ENCODE assay signal across 8 mouse cellular contexts in the genomic region with DNA sequence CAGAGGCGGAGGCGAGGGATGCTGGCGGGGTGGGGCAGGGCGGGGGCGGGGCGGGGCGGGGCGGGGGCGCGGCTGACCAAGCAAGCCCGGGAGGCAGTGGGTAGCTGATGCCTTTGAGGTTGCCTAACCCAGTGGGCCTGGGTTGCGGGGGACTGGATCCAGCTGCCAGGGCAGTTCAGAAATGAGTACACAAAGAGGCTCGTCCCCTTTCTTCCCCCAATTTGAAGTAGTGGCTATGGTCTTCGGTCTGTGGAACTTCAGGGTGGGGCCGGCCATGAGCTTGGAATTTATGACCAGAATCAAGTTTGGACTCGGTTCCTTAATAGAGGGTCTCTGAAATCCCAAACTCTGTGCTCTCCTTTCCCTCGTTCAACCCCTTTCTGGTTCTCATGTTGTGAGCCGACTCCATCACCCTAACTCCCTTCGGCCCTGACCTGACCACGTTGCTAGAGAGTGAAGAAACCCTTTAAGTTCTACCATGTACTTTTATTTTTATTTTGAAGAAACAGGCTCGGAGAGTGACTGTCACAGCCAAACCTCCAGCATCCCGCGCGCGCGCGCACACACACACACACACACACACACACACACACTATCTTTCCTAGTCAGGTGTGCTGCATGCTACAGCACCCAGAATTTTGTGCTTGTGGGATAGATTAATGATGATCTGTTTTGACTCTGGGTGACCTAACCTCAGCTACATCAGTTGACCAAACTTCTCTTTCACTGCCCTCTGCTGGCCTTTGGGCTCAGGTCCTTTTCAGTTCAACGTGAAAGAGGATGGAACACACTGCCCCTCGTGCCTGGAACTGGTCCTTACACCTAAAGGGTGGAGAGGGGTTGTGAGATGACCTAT. TPM values are rescaled to one million over a fixed set of nuclear protein-coding genes. Genes with fewer than 3 reads are reported as not detected.
A peak's percentile ranks its signal among the peaks of the same experiment; 100 is the strongest.
DNase-seq lines count a peak whose midpoint lies in the region; ATAC-seq and TF ChIP-seq lines count a peak whose summit lies in the region.

No protein-coding gene starts in this region.

- peak overlapping the region; percentile 59 for H3K4me2 ChIP-seq in forebrain, embryonic 15.5 days (replicated peaks)
- peak overlapping the region; percentile 82 for H3K4me2 ChIP-seq in lung, embryonic 15.5 days

- no peaks in the 10 kb centered on the region for H3K27me3 ChIP-seq in G1E (ENCODE audit: insufficient read depth, low read length)
- no peaks in the 10 kb centered on the region for H3K27me3 ChIP-seq in forebrain, embryonic 15.5 days
- no peaks in the 10 kb centered on the region for H3K27me3 ChIP-seq in lung, embryonic 15.5 days

- TF ChIP-seq CTCF in G1E (IDR thresholded peaks at IDR 0.05; ENCODE audit: low read depth, low read length): peak; percentile 51; the same call in 1 of the 2 replicates
- peak; percentile 77 for TF ChIP-seq CTCF in olfactory bulb, adult 2 months (IDR thresholded peaks at IDR 0.05; ENCODE audit: insufficient read depth, low read depth, low read length)

- intact Hi-C loops in heart, postnatal 14 days (cut with DNase I): loop anchor here (1.0 to 5.0 kb wide), 2 partner anchors 56 to 118 kb away; a partner anchor contains a TSS

- H3K36me3 ChIP-seq in G1E (replicated peaks): peaks cover 21% of the 10 kb centered on the region
- no peaks in the 10 kb centered on the region for H3K36me3 ChIP-seq in forebrain, embryonic 15.5 days
- no peaks in the 10 kb centered on the region for H3K36me3 ChIP-seq in lung, embryonic 15.5 days

- peak; percentile 58 for DNase-seq in G1E (ENCODE audit: low spot score)
- DNase-seq in cerebellum, adult 11-12 months: peak; percentile 75
- peak; percentile 83 to 90 for DNase-seq in heart, postnatal 14 days
- DNase-seq in large intestine, adult 2 months (ENCODE audit: low read depth, low spot score): peak; percentile 73
- peak; percentile 80 for DNase-seq in thymus, postnatal 0 days (ENCODE audit: low spot score)

- H3K27ac ChIP-seq in forebrain, embryonic 15.5 days (replicated peaks): peak overlapping the region; percentile 71
- H3K27ac ChIP-seq in lung, embryonic 15.5 days: peak overlapping the region; percentile 82
- H3K27ac ChIP-seq in olfactory bulb, adult 2 months (ENCODE audit: insufficient read depth, low read depth, low read length): no peak overlapping the region

- peak overlapping the region; percentile 46 for H3K9ac ChIP-seq in forebrain, embryonic 15.5 days (replicated peaks)
- 0 out of 2 replicates have a peak overlapping the region, but pooled peaks have one; percentile 14 for H3K9ac ChIP-seq in lung, embryonic 15.5 days

- no peak for TF ChIP-seq POLR2A in olfactory bulb, adult 2 months (IDR thresholded peaks at IDR 0.05; ENCODE audit: insufficient read depth, low read depth, low read length)

- peak overlapping the region; percentile 74 for H3K4me3 ChIP-seq in G1E (ENCODE audit: low read depth, low read length)
- peak overlapping the region; percentile 50 for H3K4me3 ChIP-seq in forebrain, embryonic 15.5 days
- H3K4me3 ChIP-seq in lung, embryonic 15.5 days: peak overlapping the region; percentile 71
- H3K4me3 ChIP-seq in olfactory bulb, adult 2 months (ENCODE audit: insufficient read depth, low read depth, low read length): peak overlapping the region; percentile 55

- WGBS in forebrain, embryonic 15.5 days: 7% methylated on average over 24 of the region's 29 CpGs
- 1% methylated on average over 19 of the region's 29 CpGs for WGBS in large intestine, adult 2 months
- WGBS in lung, embryonic 15.5 days: 6% methylated on average over 25 of the region's 29 CpGs
- 1% methylated on average over 20 of the region's 29 CpGs for WGBS in olfactory bulb, adult 2 months

- peak; percentile 34 for ATAC-seq in G1E (ENCODE audit: extremely low read depth, insufficient number of reproducible peaks, low FRiP score, poor library complexity, severe bottlenecking)
- peak; percentile 84 for ATAC-seq in forebrain, embryonic 15.5 days (replicated peaks)
- ATAC-seq in lung, embryonic 15.5 days (ENCODE audit: borderline replicate concordance, extremely low read depth, low FRiP score, low TSS enrichment): peak; percentile 84; the same call in 1 of the 2 replicates

- no peaks in the 10 kb centered on the region for H3K9me3 ChIP-seq in G1E (replicated peaks)
- no peaks in the 10 kb centered on the region for H3K9me3 ChIP-seq in forebrain, embryonic 15.5 days
- no peaks in the 10 kb centered on the region for H3K9me3 ChIP-seq in lung, embryonic 15.5 days

- peaks cover 58% of the 10 kb centered on the region for H3K4me1 ChIP-seq in G1E (ENCODE audit: insufficient read depth, low read depth, low read length)
- peaks cover 16% of the 10 kb centered on the region for H3K4me1 ChIP-seq in forebrain, embryonic 15.5 days
- H3K4me1 ChIP-seq in lung, embryonic 15.5 days: peaks cover 48% of the 10 kb centered on the region
- H3K4me1 ChIP-seq in olfactory bulb, adult 2 months (ENCODE audit: control insufficient read depth, insufficient read depth, low read length): peaks cover 8% of the 10 kb centered on the region; the same call in 1 of the 2 replicates

RNA-seq across cellular contexts. Expression of a gene that starts 0.8 kb away (rescaled TPM):
- total RNA-seq in G1E (2014; fragmentation: Nextera tagmentation): 23.0 and 26.9 TPM in 2 replicates
- total RNA-seq in G1E (2017): 31.9 and 35.4 TPM in 2 replicates
- 11.5 and 16.8 TPM in 2 replicates for polyA plus RNA-seq in G1E (2012)
- polyA plus RNA-seq in forebrain, embryonic 15.5 days (2015; fragmentation: Nextera tagmentation; extraction: Ambion mirVana): 5.1 and 5.2 TPM in 2 replicates
- total RNA-seq in heart, postnatal 14 days (2021): 10 to 100 TPM; 14.6 TPM
- polyA plus RNA-seq in large intestine, adult 2 months (2012; rRNA removed): 11.6 and 13.0 TPM in 2 replicates
- 21.7 TPM in 2 replicates for polyA plus RNA-seq in lung, embryonic 15.5 days (2015; fragmentation: Nextera tagmentation; extraction: Ambion mirVana)
- not detected in 2 replicates for polyA plus RNA-seq in olfactory bulb, adult 2 months (2012; ENCODE audit: insufficient read depth, insufficient read length, low replicate concordance, missing spikeins)
- 12.2 and 14.9 TPM in 2 replicates for polyA plus RNA-seq in thymus, postnatal 0 days (2015; fragmentation: Nextera tagmentation; extraction: Ambion mirVana)

RNA-seq across cellular contexts. Expression of a gene that starts 6.3 kb away (rescaled TPM):
- total RNA-seq in G1E (2014; fragmentation: Nextera tagmentation) (13.0 and 28.7 TPM in 2 replicates), G1E (2017) (9.1 and 10.9 TPM in 2 replicates)
- 6.9 and 7.1 TPM in 2 replicates for polyA plus RNA-seq in G1E (2012)
- polyA plus RNA-seq in forebrain, embryonic 15.5 days (2015; fragmentation: Nextera tagmentation; extraction: Ambion mirVana): 11.8 and 12.4 TPM in 2 replicates
- total RNA-seq in heart, postnatal 14 days (2021): 1 to 10 TPM in 1 of 2 experiments, under 1 TPM in 1; 0.79 to 1.3 TPM
- polyA plus RNA-seq in large intestine, adult 2 months (2012; rRNA removed): 4.6 and 5.5 TPM in 2 replicates
- polyA plus RNA-seq in lung, embryonic 15.5 days (2015; fragmentation: Nextera tagmentation; extraction: Ambion mirVana): 16.6 and 19.0 TPM in 2 replicates
- polyA plus RNA-seq in olfactory bulb, adult 2 months (2012; ENCODE audit: insufficient read depth, insufficient read length, low replicate concordance, missing spikeins): not detected in 2 replicates
- polyA plus RNA-seq in thymus, postnatal 0 days (2015; fragmentation: Nextera tagmentation; extraction: Ambion mirVana): 14.4 and 17.4 TPM in 2 replicates

RNA-seq across cellular contexts. Expression of a gene that starts 48.8 kb away (rescaled TPM):
- total RNA-seq in G1E (2014; fragmentation: Nextera tagmentation) (not detected in 2 replicates), G1E (2017) (0.33 and 0.81 TPM in 2 replicates)
- polyA plus RNA-seq in G1E (2012): 0.13 and 0.21 TPM in 2 replicates
- polyA plus RNA-seq in forebrain, embryonic 15.5 days (2015; fragmentation: Nextera tagmentation; extraction: Ambion mirVana): 3.3 and 3.6 TPM in 2 replicates
- 10 to 100 TPM; 39.1 to 40.7 TPM for total RNA-seq in heart, postnatal 14 days (2021)
- polyA plus RNA-seq in large intestine, adult 2 months (2012; rRNA removed): 23.4 and 27.7 TPM in 2 replicates
- polyA plus RNA-seq in lung, embryonic 15.5 days (2015; fragmentation: Nextera tagmentation; extraction: Ambion mirVana): 15.1 and 16.6 TPM in 2 replicates
- not detected in 2 replicates for polyA plus RNA-seq in olfactory bulb, adult 2 months (2012; ENCODE audit: insufficient read depth, insufficient read length, low replicate concordance, missing spikeins)
- polyA plus RNA-seq in thymus, postnatal 0 days (2015; fragmentation: Nextera tagmentation; extraction: Ambion mirVana): 1.8 and 2.0 TPM in 2 replicates

Comparison
In these comparisons a context has a peak if more than half of its experiments do, and no peak if none do; other contexts are left out.
1. ATAC-seq: peak in every context shown above with its lines; median percentile 84 in forebrain, embryonic 15.5 days; 84 in lung, embryonic 15.5 days; 34 in G1E.